Mouse (Mus musculus) liver, adult 2 months (tissue): ENCODE results near the gene Prdm16.

Source experiments
- CTCF ChIP-seq: fragments of 200-500 bp; IDR thresholded peaks from 2 replicates; pipeline ENCODE4 v1.5.1; 2011; ENCODE audit warnings: low read depth, low read length, control low read depth
- POLR2A ChIP-seq: fragments of 200-500 bp; IDR thresholded peaks from 2 replicates; pipeline ENCODE4 v1.6.1; 2011; ENCODE audit warnings: low read length, control low read depth; ENCODE audit not compliant: insufficient read depth; ENCODE audit errors: extremely low read depth

GRCm38 (mm10) chr4:154493996-154494395, 142.7 kb downstream of the Prdm16 start:
- TF ChIP-seq CTCF (no peak), POLR2A (no peak)
